Mouse (Mus musculus) gastrocnemius, postnatal 10 days (tissue): ENCODE data around the gene Abtb1. TPM values are rescaled to one million over a fixed set of nuclear protein-coding genes. Genes with fewer than 3 reads are reported as not detected.

ENCODE experiments used
- DNase-seq: peaks from one replicate; pipeline ENCODE4 v3.0.0; 2021; ENCODE audit warnings: mixed read lengths
- total RNA-seq, 2 experiments: library from RNA; stranded (reverse); gene quantifications; 2 replicates each; pipeline ENCODE4 v1.2.3; 2021

Abtb1 gene
- total RNA-seq, 2 experiments from 2014 or later = 15.6 to 17.9 TPM

GRCm38 (mm10) chr6:88830112-88830702 lies 11.6 kb downstream of the Abtb1 start:
- peak; percentile 7 for DNase-seq

DNA sequence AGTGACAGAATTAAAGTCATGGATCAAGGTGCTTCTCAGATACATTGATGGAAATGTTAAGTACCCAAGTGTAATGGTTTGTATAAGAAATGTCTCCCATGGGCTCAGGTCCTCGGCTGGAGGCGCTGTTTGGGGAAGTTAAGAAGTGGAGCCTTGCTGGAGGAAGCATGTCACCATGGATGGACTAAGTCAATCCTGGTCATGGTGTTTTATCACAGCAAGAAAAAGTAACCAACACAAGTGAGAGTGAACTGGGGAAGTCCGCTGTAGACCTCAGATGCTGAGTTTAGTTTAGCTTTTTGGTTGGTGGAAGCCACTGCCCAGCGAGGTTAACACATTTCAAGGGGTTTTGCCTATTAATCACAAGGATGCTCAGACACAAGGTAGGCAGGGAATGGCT lies 12.2 kb downstream of the Abtb1 start:
- no peak for DNase-seq

DNA sequence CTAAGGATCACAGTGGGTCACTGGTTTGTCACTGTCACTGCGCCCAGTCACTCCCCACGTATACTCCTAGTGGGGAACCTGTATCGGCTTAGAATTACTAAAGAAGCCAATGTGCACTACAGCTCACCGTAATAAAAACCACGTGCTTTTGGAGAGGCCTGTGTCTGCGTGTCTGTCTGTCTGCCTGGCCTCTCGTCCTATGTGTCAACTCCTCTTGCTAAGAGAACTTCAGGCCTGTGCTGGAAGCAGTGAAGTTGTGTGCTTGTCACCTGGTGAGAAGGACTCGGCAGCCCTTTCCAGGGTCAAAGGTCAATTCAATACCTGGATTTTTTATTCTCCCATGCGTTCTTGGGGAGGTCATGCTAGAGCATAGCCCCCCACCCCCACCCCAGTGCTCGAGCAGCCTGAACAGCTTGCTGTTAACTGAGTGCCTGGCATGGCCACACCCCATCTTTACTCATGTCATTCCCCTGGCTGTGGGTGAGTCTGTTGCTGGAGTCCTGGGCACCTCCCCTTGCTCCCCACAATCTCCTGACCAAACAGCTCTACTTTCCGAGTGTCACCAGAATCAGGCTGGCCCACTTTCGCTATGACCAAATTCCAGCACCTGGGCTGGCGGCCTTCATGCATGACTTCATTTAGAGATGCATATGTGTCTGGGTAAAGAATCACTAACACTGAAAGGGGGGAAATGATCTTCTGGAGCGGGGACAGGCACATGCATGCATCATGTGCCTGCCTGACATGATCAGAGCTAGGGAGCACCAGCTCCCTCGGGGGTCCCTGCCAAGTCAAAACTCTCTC lies 13.4 kb downstream of the Abtb1 start:
- no peak for DNase-seq

- no peak for DNase-seq
Measured at GRCm38 (mm10) chr6:88827395-88828205, 14.2 kb downstream of the Abtb1 start.

DNA sequence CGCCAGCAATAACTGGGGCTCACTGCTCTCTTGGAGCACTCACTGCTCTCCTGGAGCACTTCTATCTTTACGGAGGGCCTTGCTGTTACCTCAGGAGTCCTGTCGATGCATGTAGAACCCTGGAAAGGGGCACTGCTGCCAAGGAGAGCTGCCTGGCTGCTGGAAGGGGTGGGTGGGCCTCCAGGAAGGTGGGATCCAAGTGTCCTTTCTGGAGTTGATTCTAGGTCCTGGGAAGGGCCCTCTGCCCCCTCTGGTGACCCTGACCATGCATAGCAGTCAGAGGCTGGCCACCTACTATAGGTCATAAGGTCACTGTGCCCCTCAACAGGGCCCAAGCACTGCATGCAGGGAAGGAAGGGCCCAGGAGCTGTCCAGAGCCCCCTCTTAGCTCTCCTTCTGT lies 14.8 kb downstream of the Abtb1 start:
- no peak for DNase-seq

DNA sequence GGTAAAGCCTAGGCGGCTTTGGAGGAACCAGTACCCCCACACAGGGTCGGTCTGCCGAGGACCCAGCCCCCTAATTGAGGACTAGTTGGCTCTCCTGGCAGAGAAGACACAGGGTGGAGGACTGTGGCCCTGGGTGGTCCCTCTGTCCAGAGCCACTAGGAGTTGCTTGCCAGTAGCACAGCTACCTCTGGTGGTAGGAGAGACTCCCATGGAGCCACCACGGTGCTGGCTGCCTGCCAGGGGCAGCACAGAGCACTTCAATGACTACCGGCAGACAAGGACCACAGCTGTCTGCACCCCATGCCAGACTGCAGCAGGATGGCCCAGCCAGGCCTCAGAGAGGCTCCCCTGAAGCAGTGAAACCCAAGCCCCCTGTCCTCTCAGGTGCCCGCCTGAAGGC lies 15.2 kb downstream of the Abtb1 start:
- peak; percentile 79 for DNase-seq

DNA sequence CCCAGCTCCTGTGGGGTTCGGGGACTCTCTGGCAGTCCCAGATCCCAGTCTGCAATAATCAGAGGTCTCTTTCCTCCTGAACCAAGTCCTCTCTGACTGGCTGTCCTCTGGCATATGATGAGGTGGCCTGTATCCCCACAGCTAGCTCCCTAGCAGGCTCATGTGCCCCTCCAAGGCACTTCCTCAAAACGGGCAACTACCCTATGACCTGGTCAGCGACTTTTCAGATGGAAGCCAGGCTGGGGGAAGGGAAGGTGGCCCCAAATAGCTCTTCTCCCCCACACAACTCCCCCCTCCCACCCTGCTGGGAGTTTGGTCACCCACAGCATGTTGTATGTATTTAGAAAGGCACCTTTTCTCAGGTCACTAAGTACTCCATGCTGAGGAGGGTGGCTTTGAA lies 15.7 kb downstream of the Abtb1 start:
- no peak for DNase-seq

- DNase-seq = no peak
Measured at GRCm38 (mm10) chr6:88824183-88824582, 17.6 kb downstream of the Abtb1 start.

GRCm38 (mm10) chr6:88821901-88822300 lies 19.9 kb downstream of the Abtb1 start:
- DNase-seq = peak; percentile 69

DNA sequence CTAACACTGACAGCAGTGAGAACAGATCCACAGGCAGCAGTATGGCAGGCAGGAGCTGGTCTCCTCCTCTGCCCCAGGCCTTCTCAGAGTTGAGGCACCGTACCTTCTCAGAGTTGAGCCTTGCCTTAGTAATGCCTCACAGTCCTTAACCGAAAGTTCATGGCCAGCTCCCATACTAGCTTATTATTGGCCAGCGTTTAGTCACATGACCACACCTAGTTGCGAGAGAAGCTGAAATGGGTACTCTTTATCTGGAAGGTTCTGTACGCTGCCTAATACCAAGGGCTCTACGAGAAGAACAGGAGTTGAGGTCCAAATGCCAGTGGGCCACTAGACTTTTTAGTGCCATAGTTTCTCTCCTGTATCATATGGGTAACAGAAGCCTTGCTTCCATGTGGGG lies 20.5 kb downstream of the Abtb1 start:
- no peak for DNase-seq

DNA sequence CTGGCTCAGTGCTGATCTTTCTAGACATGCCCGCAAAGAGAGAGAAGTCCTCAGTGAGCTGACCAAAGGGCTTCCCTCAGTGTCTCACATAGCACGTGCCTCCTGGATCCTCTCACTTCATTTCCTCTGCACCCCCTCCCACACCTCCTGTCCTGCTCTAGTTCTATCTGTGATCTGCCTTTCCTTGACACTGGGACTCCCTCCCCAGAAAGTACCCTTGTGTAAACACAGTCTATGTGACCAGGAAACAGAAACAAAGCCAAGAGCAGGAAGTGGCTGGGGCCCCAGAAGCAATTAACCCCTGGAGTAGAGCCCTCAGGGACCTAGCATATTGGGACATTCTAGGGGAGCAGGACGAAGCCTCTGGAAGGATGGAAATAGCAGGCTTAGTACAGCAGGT lies 20.9 kb downstream of the Abtb1 start:
- no peak for DNase-seq

GRCm38 (mm10) chr6:88816913-88817312 lies 24.9 kb downstream of the Abtb1 start:
- DNase-seq = no peak

- no peak for DNase-seq
Measured at GRCm38 (mm10) chr6:88815489-88815888, 26.3 kb downstream of the Abtb1 start.

DNA sequence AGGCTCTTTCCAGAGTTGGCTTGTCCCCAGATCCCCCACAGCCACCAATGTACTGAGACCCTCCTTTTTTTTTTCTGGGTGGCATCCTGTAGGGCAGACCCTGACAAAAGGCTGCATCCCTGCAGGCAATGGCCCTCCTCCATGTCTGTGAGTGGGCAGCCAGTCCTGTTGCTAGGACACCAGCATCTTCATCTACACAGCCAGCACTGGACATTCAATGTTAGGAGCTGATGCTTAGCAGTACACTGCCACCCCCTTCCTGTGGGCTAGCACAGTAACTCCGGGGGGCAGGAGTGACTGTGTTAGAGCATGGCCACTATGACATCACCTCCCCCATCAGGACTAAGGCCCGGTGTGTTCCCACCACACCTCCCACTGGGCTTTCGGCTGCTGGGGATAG lies 26.7 kb downstream of the Abtb1 start:
- DNase-seq = no peak

- no peak for DNase-seq
Measured at GRCm38 (mm10) chr6:88813832-88814231, 28.0 kb downstream of the Abtb1 start.

- no peak for DNase-seq
Measured at GRCm38 (mm10) chr6:88812886-88813285, 28.9 kb downstream of the Abtb1 start.

GRCm38 (mm10) chr6:88811880-88812400 lies 29.8 kb downstream of the Abtb1 start:
- no peak for DNase-seq

DNA sequence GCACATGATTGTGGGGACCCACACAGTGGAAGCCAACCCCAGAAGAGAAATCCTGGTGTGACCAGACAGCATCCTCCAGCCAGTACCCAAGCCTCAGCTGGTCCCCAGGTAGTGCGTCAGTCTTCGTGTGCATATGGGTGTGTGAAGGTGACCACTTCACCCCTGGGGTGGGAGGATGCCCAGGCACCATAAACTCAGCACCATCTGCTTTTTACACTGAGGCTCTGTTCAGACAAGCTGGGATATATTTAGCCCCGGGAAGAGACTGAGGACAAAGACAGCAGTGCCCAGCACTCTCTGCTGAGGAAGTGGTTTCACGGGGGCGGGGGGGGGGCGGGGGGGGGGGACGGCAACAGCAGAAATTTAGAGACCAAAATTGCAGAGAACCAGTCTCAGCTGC lies 30.4 kb downstream of the Abtb1 start:
- no peak for DNase-seq

GRCm38 (mm10) chr6:88810291-88810690 lies 31.5 kb downstream of the Abtb1 start:
- no peak for DNase-seq

- no peak for DNase-seq
Measured at GRCm38 (mm10) chr6:88809091-88810037, 32.4 kb downstream of the Abtb1 start.

GRCm38 (mm10) chr6:88804966-88805577 lies 36.7 kb downstream of the Abtb1 start:
- no peak for DNase-seq
